Mouse (Mus musculus): ENCODE data around the gene Zfp708. TPM values are rescaled to one million over a fixed set of nuclear protein-coding genes. Genes with fewer than 3 reads are reported as not detected.

Gene Zfp708
- polyA plus RNA-seq, 1 experiment from 2014 or later, result 4.0 TPM

- Histone ChIP-seq H3K9ac (ENCODE audit: low read length) (peak overlapping the region; percentile 2), H3K4me3 (ENCODE audit: control insufficient read depth in 1 of 2, insufficient read depth in 1 of 2, low read depth in 1 of 2, low read length in 2 of 2) (peak overlapping the region; percentile 14 to 62; a peak in 3 of 4 replicates), H3K27me3 (ENCODE audit: control insufficient read depth, insufficient read depth, low read length) (no peaks in the 10 kb centered on the region), H3K4me2 (ENCODE audit: low read length) (peak overlapping the region; percentile 80), H3K27ac (replicated peaks in 1 of 2; ENCODE audit: control insufficient read depth in 1 of 2, insufficient read depth in 1 of 2, low read depth in 2 of 2, low read length in 2 of 2) (no peak overlapping the region), H3K4me1 (ENCODE audit: control insufficient read depth in 2 of 2, insufficient read depth in 2 of 2, low read length in 2 of 2) (peaks cover 5 to 7% of the 10 kb centered on the region in 2 experiments), H3K36me3 (ENCODE audit: control insufficient read depth, insufficient read depth, low read length) (peaks cover 10% of the 10 kb centered on the region), H3K9me3 (ENCODE audit: control insufficient read depth, low read length) (no peaks in the 10 kb centered on the region)
- 6% methylated on average over 9 of the region's 9 CpGs for WGBS
- ATAC-seq (ENCODE audit: insufficient number of reproducible peaks, insufficient read depth, low FRiP score, low read depth), result no peak
Observed at GRCm38 (mm10) chr13:67108821-67109206, 11.0 kb upstream of the Zfp708 start.

DNA sequence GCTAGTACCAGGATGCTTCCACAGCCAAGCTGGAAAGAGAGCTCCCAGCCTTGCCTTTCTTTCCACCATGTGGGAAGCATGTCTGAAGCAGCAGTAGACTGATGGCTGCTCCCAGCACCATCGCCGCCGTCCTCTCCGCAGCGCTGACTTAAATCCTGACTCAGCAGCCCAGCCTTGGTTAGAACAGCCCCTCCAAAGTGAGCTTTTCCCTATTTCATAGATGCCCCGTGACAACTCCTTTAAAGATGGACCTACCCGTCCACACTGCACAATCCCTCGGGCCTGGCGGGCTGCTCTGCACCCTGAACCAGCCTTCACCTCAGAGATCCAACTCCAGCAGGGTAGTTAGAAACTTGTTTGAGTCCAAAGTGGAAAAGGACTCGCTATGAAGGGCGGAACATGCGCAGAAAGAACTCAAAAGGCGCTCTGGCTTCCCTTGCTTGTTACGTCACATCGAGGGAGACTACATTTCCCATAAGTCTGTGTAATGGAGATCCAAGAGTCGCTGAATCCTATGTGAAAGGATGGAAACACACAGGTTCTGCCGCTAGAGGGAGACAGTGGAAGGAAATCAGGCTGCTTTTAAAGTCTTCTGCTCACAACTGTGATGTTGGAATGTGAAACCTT, 10.5 kb upstream of the Zfp708 start, which contains the start of gene Gm28557:
Gene Gm28557 (minus strand): TSS at position 411 of the 627 bp plus-strand sequence.
- peak within 1 kb of the TSS; percentile 62 to 65 for H3K4me3 ChIP-seq (ENCODE audit: control insufficient read depth in 1 of 2, insufficient read depth in 1 of 2, low read depth in 1 of 2, low read length in 2 of 2)
- no peaks in the 10 kb centered on the region for H3K27me3 ChIP-seq (ENCODE audit: control insufficient read depth, insufficient read depth, low read length)
- H3K4me2 ChIP-seq (ENCODE audit: low read length), result peak within 1 kb of the TSS; percentile 80
- peak within 1 kb of the TSS; percentile 82 for H3K9ac ChIP-seq (ENCODE audit: low read length)
- peak within 1 kb of the TSS; percentile 90 to 92 for H3K27ac ChIP-seq (replicated peaks in 1 of 2; ENCODE audit: control insufficient read depth in 1 of 2, insufficient read depth in 1 of 2, low read depth in 2 of 2, low read length in 2 of 2)
- under 1% methylated on average over 17 of the region's 17 CpGs for WGBS
- H3K36me3 ChIP-seq (ENCODE audit: control insufficient read depth, insufficient read depth, low read length), result peaks cover 10% of the 10 kb centered on the region
- H3K9me3 ChIP-seq (ENCODE audit: control insufficient read depth, low read length), result no peaks in the 10 kb centered on the region
- peak; percentile 98 for ATAC-seq (ENCODE audit: insufficient number of reproducible peaks, insufficient read depth, low FRiP score, low read depth)
- peaks cover 5 to 7% of the 10 kb centered on the region in 2 experiments for H3K4me1 ChIP-seq (ENCODE audit: control insufficient read depth in 2 of 2, insufficient read depth in 2 of 2, low read length in 2 of 2)

GRCm38 (mm10) chr13:67107681-67108080, 9.9 kb upstream of the Zfp708 start:
- Histone ChIP-seq H3K27me3 (ENCODE audit: control insufficient read depth, insufficient read depth, low read length) (no peaks in the 10 kb centered on the region), H3K36me3 (ENCODE audit: control insufficient read depth, insufficient read depth, low read length) (peaks cover 10% of the 10 kb centered on the region), H3K27ac (replicated peaks in 1 of 2; ENCODE audit: control insufficient read depth in 1 of 2, insufficient read depth in 1 of 2, low read depth in 2 of 2, low read length in 2 of 2) (peak overlapping the region; percentile 90 to 92), H3K9ac (ENCODE audit: low read length) (peak overlapping the region; percentile 82), H3K4me3 (ENCODE audit: control insufficient read depth in 1 of 2, insufficient read depth in 1 of 2, low read depth in 1 of 2, low read length in 2 of 2) (peak overlapping the region; percentile 62 to 65), H3K9me3 (ENCODE audit: control insufficient read depth, low read length) (no peaks in the 10 kb centered on the region), H3K4me1 (ENCODE audit: control insufficient read depth in 2 of 2, insufficient read depth in 2 of 2, low read length in 2 of 2) (peaks cover 5 to 7% of the 10 kb centered on the region in 2 experiments), H3K4me2 (ENCODE audit: low read length) (peak overlapping the region; percentile 80)
- no peak for ATAC-seq (ENCODE audit: insufficient number of reproducible peaks, insufficient read depth, low FRiP score, low read depth)
- 51% methylated on average over 9 of the region's 9 CpGs for WGBS

DNA sequence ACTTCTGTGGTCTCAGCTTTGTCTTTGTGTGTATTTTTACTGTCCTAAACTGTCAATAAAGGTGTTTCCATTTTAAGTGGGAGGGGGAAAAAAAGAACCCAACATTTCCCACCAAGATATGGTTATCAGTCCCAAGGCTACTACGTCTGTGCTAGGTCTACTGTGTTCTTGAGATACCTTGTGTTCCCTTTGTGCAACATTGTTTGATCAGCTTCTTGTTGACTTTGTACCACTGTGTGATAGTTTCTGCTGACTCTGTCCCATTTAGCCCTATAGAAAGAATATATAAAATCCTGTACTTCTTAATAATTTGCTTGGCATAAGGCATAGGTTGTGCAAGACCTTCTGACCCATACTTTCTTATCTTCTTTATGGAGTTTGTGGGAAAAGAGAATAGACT, 7.6 kb downstream of the Zfp708 start:
- no peak overlapping the region for H3K4me2 ChIP-seq (ENCODE audit: low read length)
- 58% methylated on average over 1 of the region's 1 CpGs for WGBS
- H3K4me1 ChIP-seq (ENCODE audit: control insufficient read depth in 2 of 2, insufficient read depth in 2 of 2, low read length in 2 of 2), result no peaks in the 10 kb centered on the region
- H3K9ac ChIP-seq (ENCODE audit: low read length), result no peak overlapping the region
- no peak for ATAC-seq (ENCODE audit: insufficient number of reproducible peaks, insufficient read depth, low FRiP score, low read depth)
- H3K36me3 ChIP-seq (ENCODE audit: control insufficient read depth, insufficient read depth, low read length), result peaks cover 8% of the 10 kb centered on the region; the same call in 1 of the 2 replicates
- H3K4me3 ChIP-seq (ENCODE audit: control insufficient read depth in 1 of 2, insufficient read depth in 1 of 2, low read depth in 1 of 2, low read length in 2 of 2), result no peak overlapping the region
- no peaks in the 10 kb centered on the region for H3K9me3 ChIP-seq (ENCODE audit: control insufficient read depth, low read length)
- no peak overlapping the region for H3K27ac ChIP-seq (replicated peaks in 1 of 2; ENCODE audit: control insufficient read depth in 1 of 2, insufficient read depth in 1 of 2, low read depth in 2 of 2, low read length in 2 of 2)
- H3K27me3 ChIP-seq (ENCODE audit: control insufficient read depth, insufficient read depth, low read length), result no peaks in the 10 kb centered on the region

DNA sequence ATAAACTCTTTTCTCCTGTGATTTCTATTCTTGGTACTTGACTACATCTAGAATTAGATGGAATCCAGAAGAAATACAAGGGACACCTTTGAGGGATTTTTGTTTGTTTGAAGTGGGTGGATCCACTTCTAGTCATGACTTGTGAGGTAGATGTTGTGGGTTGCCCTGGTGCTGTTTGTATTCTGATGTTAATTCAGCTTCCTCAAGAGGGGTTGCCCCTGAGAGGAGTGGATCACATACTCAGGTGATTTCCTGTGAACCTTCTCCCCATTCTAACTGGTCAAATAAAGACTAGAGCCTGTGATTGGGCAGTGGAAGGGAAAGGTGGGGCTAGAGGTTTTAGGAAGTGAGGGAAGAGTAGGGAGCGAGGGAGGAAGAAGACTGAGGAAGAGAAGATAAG, 15.8 kb downstream of the Zfp708 start:
- H3K4me1 ChIP-seq (ENCODE audit: control insufficient read depth in 2 of 2, insufficient read depth in 2 of 2, low read length in 2 of 2), result peaks cover 0 to 4% of the 10 kb centered on the region in 2 experiments; a peak in 2 of 4 replicates
- no peak for ATAC-seq (ENCODE audit: insufficient number of reproducible peaks, insufficient read depth, low FRiP score, low read depth)
- no peaks in the 10 kb centered on the region; the same call in 1 of the 2 replicates for H3K36me3 ChIP-seq (ENCODE audit: control insufficient read depth, insufficient read depth, low read length)
- peak overlapping the region; percentile 82 for H3K9ac ChIP-seq (ENCODE audit: low read length)
- peak overlapping the region; percentile 95 to 97 for H3K27ac ChIP-seq (replicated peaks in 1 of 2; ENCODE audit: control insufficient read depth in 1 of 2, insufficient read depth in 1 of 2, low read depth in 2 of 2, low read length in 2 of 2)
- H3K27me3 ChIP-seq (ENCODE audit: control insufficient read depth, insufficient read depth, low read length), result no peaks in the 10 kb centered on the region
- H3K4me2 ChIP-seq (ENCODE audit: low read length), result peak overlapping the region; percentile 76
- no peaks in the 10 kb centered on the region for H3K9me3 ChIP-seq (ENCODE audit: control insufficient read depth, low read length)
- WGBS, result 65% methylated on average over 1 of the region's 1 CpGs
- peak overlapping the region in 1 of 2 experiments; percentile 66; a peak in 2 of 4 replicates for H3K4me3 ChIP-seq (ENCODE audit: control insufficient read depth in 1 of 2, insufficient read depth in 1 of 2, low read depth in 1 of 2, low read length in 2 of 2)

GRCm38 (mm10) chr13:67081142-67081713, 16.5 kb downstream of the Zfp708 start:
- Histone ChIP-seq H3K27ac (replicated peaks in 1 of 2; ENCODE audit: control insufficient read depth in 1 of 2, insufficient read depth in 1 of 2, low read depth in 2 of 2, low read length in 2 of 2) (peak overlapping the region; percentile 95 to 97), H3K4me2 (ENCODE audit: low read length) (peak overlapping the region; percentile 76), H3K36me3 (ENCODE audit: control insufficient read depth, insufficient read depth, low read length) (no peaks in the 10 kb centered on the region; the same call in 1 of the 2 replicates), H3K9ac (ENCODE audit: low read length) (peak overlapping the region; percentile 82), H3K9me3 (ENCODE audit: control insufficient read depth, low read length) (no peaks in the 10 kb centered on the region), H3K4me1 (ENCODE audit: control insufficient read depth in 2 of 2, insufficient read depth in 2 of 2, low read length in 2 of 2) (peaks cover 0 to 4% of the 10 kb centered on the region in 2 experiments; a peak in 2 of 4 replicates), H3K27me3 (ENCODE audit: control insufficient read depth, insufficient read depth, low read length) (no peaks in the 10 kb centered on the region), H3K4me3 (ENCODE audit: control insufficient read depth in 1 of 2, insufficient read depth in 1 of 2, low read depth in 1 of 2, low read length in 2 of 2) (peak overlapping the region; percentile 66 to 83)
- ATAC-seq (ENCODE audit: insufficient number of reproducible peaks, insufficient read depth, low FRiP score, low read depth), result peak; percentile 100
- under 1% methylated on average over 24 of the region's 24 CpGs for WGBS

GRCm38 (mm10) chr13:67077244-67077643, 20.5 kb downstream of the Zfp708 start:
- no peak overlapping the region for H3K4me2 ChIP-seq (ENCODE audit: low read length)
- H3K4me1 ChIP-seq (ENCODE audit: control insufficient read depth in 2 of 2, insufficient read depth in 2 of 2, low read length in 2 of 2), result peaks cover 0 to 4% of the 10 kb centered on the region in 2 experiments; a peak in 2 of 4 replicates
- no peak for ATAC-seq (ENCODE audit: insufficient number of reproducible peaks, insufficient read depth, low FRiP score, low read depth)
- no peaks in the 10 kb centered on the region for H3K27me3 ChIP-seq (ENCODE audit: control insufficient read depth, insufficient read depth, low read length)
- H3K36me3 ChIP-seq (ENCODE audit: control insufficient read depth, insufficient read depth, low read length), result peaks cover 24% of the 10 kb centered on the region
- H3K9me3 ChIP-seq (ENCODE audit: control insufficient read depth, low read length), result no peaks in the 10 kb centered on the region
- no peak overlapping the region for H3K27ac ChIP-seq (replicated peaks in 1 of 2; ENCODE audit: control insufficient read depth in 1 of 2, insufficient read depth in 1 of 2, low read depth in 2 of 2, low read length in 2 of 2)
- H3K9ac ChIP-seq (ENCODE audit: low read length), result no peak overlapping the region
- 99% methylated on average over 2 of the region's 2 CpGs for WGBS
- no peak overlapping the region for H3K4me3 ChIP-seq (ENCODE audit: control insufficient read depth in 1 of 2, insufficient read depth in 1 of 2, low read depth in 1 of 2, low read length in 2 of 2)

Data from heart, embryonic 14.5 days (tissue).